Mouse (Mus musculus): ENCODE results near the gene Gm5475.

DNA sequence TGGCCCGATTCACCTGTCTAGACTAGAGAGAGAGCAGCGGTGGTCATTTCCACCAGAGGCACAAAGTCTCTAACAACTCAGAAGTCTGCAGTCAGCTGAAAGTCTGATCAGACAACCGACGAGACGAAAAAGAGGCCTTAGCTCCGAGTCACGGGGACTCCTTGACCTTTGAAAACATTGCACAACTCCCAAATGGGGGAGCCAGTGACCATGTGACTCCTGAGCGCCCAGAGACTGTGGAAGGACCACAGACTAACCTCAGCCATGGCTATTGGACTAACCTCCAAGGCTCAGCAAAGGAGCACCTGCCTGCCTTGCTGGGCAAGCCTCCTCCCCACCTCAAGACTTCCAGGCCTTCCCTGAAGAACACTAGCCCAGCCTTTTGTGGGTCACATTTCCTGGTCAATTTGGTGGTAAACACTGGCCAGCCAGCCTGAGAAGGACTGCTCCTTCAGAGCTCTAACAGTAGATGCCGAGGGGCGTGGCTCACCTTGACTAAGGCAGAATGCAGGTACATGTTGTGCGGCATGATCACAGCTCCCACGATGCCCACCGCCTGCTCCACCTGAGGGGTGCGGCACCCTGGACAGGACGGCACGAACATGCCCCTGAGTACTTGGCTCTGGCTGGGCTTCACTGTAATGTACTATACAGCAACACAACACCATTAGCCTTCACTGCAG lies 18.5 kb upstream of the Gm5475 start:
- TF ChIP-seq CTCF (IDR thresholded peaks at IDR 0.05; ENCODE audit: borderline replicate concordance, extremely low read depth, insufficient read depth, insufficient read length) (no peak), POLR2A (IDR thresholded peaks at IDR 0.05; ENCODE audit: borderline replicate concordance, extremely low read depth, insufficient read depth, insufficient read length, poor library complexity, severe bottlenecking) (no peak)
